Mouse (Mus musculus) hindbrain, embryonic 10.5 days (tissue): Measurements from ENCODE around the gene Apopt1. TPM values are rescaled to one million over a fixed set of nuclear protein-coding genes. Genes with fewer than 3 reads are reported as not detected.
A peak's percentile ranks its signal among the peaks of the same experiment; 100 is the strongest.

Source experiments
- DNase-seq: peaks from one replicate; pipeline ENCODE4 v3.0.0-alpha.2; 2017; ENCODE audit warnings: low spot score
- H3K27ac ChIP-seq: fragments of 300-500 bp; sonication (generic); 2 replicates; pipeline ENCODE4 v1.5.1; 2016; ENCODE audit warnings: mild to moderate bottlenecking, moderate library complexity
- H3K27me3 ChIP-seq: fragments of 300-500 bp; sonication (generic); 2 replicates; pipeline ENCODE4 v1.6.1; 2016; ENCODE audit warnings: mild to moderate bottlenecking; ENCODE audit not compliant: poor library complexity, insufficient read depth, severe bottlenecking
- H3K36me3 ChIP-seq: fragments of 300-500 bp; sonication (generic); 2 replicates; pipeline ENCODE4 v1.6.1; 2016; ENCODE audit warnings: mild to moderate bottlenecking, moderate library complexity
- H3K4me1 ChIP-seq: fragments of 300-500 bp; sonication (generic); replicated peaks from 2 replicates; pipeline ENCODE4 v1.6.1; 2016; ENCODE audit warnings: mild to moderate bottlenecking
- H3K4me3 ChIP-seq: fragments of 300-500 bp; sonication (generic); 2 replicates; pipeline ENCODE4 v1.5.1; 2016; ENCODE audit warnings: mild to moderate bottlenecking, moderate library complexity
- H3K9me3 ChIP-seq: fragments of 300-500 bp; sonication (generic); 2 replicates; pipeline ENCODE4 v1.6.1; 2016; ENCODE audit warnings: mild to moderate bottlenecking, moderate library complexity
- WGBS: fragments of 180-500 bp; shearing (Covaris S2); methylation state at CpG from one replicate; pipeline ENCODE4 v1.1.7; 2016; 5-methylcytosine and 5-hydroxymethylcytosine counted together
- polyA plus RNA-seq: library from polyadenylated mRNA; unstranded; fragments of >200 nt; fragmentation: Nextera tagmentation; extraction: Ambion mirVana; gene quantifications from 2 replicates; pipeline ENCODE4 v1.2.1, GENCODE M21; 2016

Gene Apopt1
- polyA plus RNA-seq, 1 experiment from 2014 or later: 59.2 TPM

DNA sequence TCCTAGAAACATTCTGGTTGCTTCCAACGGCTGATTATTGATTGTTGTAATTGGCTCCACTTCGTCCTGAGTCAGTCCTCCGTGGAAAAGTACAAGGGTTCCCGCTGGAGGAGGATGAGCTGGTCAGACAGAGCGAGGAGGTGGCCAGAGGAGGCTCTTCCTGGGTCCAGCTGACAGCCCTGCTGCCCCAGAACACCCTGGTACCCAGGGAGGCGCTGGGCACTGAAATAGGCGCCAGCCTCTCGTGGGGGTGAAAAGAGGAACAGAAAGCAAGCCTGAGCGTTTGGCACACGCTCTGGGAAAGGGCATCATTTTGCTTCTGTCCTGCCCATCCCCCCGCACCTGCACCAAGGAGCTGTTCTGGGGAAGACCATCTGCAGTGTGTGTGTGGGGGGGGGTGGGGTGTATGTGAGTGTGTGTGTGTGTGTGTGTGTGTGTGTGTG, 30.9 kb downstream of the Apopt1 start:
- H3K4me1 ChIP-seq: peaks cover 9% of the 10 kb centered on the region
- H3K27me3 ChIP-seq: no peaks in the 10 kb centered on the region
- H3K4me3 ChIP-seq: no peak overlapping the region
- WGBS: 84% methylated on average over 11 of the region's 11 CpGs
- no peaks in the 10 kb centered on the region for H3K9me3 ChIP-seq
- DNase-seq: no peak
- no peaks in the 10 kb centered on the region for H3K36me3 ChIP-seq
- H3K27ac ChIP-seq: peak overlapping the region; percentile 35; the same call in 1 of the 2 replicates

DNA sequence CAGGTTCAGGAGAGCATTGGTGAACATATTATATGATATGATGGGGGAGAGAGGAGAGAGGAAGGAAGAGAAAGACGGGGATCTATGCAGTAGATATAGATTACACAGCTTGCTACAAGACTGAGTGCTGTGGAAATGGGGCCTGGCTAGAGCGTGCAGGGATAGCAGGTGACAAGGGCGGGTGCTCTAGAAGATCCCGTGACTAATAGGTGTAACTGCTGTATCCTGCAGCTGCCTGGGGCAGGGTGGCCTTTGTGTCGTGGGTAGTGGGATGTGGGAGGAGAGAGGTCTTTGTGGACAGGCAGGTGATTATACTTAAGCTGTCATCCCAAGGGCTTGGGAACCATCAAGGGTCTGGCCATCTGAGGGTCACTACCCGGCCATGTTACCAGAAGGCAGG, 32.2 kb downstream of the Apopt1 start:
- Histone ChIP-seq H3K36me3 (no peaks in the 10 kb centered on the region), H3K9me3 (no peaks in the 10 kb centered on the region), H3K27ac (no peak overlapping the region), H3K4me3 (no peak overlapping the region), H3K27me3 (no peaks in the 10 kb centered on the region), H3K4me1 (peaks cover 9% of the 10 kb centered on the region)
- DNase-seq: no peak
- 76% methylated on average over 6 of the region's 6 CpGs for WGBS

DNA sequence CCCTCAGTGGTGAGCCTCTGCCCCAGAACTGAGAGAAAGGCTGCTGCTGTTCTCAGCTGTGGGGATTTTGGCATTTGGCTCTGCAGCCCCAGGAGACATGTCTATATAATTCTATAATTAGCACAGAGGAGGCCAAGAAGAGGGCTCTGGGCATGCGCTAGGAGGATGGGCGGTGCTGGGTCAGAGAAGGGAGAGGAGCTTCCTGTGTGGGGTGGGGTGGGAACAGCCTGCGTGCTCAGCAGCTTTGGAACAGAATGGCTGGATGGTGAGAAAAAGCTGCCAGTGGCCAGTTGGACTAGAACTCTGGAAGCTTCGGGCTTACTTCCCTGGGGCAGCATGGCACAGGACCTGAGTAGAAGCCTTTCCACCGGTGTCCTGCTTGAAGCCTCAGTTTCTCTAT, 33.0 kb downstream of the Apopt1 start:
- Histone ChIP-seq H3K9me3 (no peaks in the 10 kb centered on the region), H3K27ac (peak overlapping the region; percentile 35; the same call in 1 of the 2 replicates), H3K4me1 (peaks cover 9% of the 10 kb centered on the region), H3K36me3 (no peaks in the 10 kb centered on the region), H3K27me3 (no peaks in the 10 kb centered on the region), H3K4me3 (no peak overlapping the region)
- 76% methylated on average over 5 of the region's 5 CpGs for WGBS
- DNase-seq: no peak

DNA sequence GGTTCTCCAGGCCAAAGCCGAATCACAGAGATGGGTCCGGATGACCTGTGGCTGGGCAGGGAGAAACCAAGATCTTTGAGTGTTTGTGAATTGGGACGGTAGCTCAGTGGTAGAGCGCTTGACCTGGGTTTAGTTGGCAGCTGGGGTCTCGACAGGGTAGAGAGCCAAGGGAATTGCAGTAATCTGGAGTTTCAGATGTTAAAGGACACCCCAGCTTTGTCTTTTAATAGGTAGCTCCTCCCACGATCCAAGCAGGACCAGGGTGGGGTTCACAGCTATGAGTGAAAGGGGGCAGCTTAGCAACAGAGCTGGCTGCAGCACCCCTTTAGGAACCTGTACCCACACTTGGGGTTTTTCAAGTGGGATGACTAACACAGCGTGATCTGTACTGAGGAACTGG, 34.4 kb downstream of the Apopt1 start:
- H3K4me3 ChIP-seq: no peak overlapping the region
- no peaks in the 10 kb centered on the region for H3K36me3 ChIP-seq
- DNase-seq: no peak
- no peaks in the 10 kb centered on the region for H3K27me3 ChIP-seq
- 82% methylated on average over 7 of the region's 7 CpGs for WGBS
- H3K9me3 ChIP-seq: no peaks in the 10 kb centered on the region
- no peak overlapping the region for H3K27ac ChIP-seq
- peaks cover 9% of the 10 kb centered on the region for H3K4me1 ChIP-seq

DNA sequence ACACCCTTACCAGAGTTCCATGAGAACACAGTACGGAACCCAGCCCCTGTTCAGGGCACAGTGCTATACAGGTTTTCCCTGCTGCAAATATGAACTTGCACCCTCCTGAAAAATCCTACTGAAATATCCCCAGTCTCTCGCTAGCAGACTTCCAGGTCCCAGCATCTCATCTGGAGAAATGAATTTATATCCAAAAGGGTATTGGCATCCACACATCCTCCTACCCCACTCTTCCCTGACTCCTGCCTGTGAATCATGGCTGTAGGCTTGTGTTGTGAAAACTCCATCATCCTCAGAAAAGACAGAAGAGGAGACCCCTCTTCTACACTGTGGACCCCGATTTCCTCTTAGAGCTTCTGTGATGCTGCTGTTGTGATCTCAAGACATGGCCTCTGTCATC, 37.7 kb downstream of the Apopt1 start:
- 93% methylated on average over 3 of the region's 3 CpGs for WGBS
- no peaks in the 10 kb centered on the region for H3K36me3 ChIP-seq

DNA sequence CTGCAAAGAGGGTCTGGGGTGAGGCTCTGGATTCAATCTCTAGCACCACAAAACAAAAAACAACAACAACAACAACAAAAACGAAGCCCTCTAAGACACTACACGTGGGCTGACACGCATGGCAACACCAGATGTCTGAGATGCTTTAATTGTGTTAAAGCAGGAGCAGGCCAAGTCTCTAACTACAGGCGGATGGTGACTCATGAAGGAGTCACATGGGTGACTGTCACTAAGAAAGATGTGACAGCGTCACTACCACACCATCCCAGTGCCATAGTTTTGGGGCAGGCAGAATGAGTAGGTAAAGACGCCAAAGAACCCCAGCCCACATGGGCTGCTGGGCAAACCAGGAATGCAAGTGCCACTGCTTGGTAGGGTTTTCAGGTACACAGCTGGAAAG, 39.4 kb downstream of the Apopt1 start:
- Histone ChIP-seq H3K27me3 (no peaks in the 10 kb centered on the region; the same call in 1 of the 2 replicates), H3K36me3 (no peaks in the 10 kb centered on the region), H3K4me1 (peaks cover 13% of the 10 kb centered on the region), H3K9me3 (no peaks in the 10 kb centered on the region), H3K27ac (no peak overlapping the region), H3K4me3 (no peak overlapping the region)
- DNase-seq: no peak
- WGBS: 94% methylated on average over 6 of the region's 6 CpGs

More for the DNA sequence above, 37.7 kb downstream of the Apopt1 start:
- Histone ChIP-seq H3K27me3 (no peaks in the 10 kb centered on the region), H3K4me3 (no peak overlapping the region), H3K27ac (no peak overlapping the region), H3K9me3 (no peaks in the 10 kb centered on the region), H3K4me1 (peaks cover 7% of the 10 kb centered on the region)
- no peak for DNase-seq

DNA sequence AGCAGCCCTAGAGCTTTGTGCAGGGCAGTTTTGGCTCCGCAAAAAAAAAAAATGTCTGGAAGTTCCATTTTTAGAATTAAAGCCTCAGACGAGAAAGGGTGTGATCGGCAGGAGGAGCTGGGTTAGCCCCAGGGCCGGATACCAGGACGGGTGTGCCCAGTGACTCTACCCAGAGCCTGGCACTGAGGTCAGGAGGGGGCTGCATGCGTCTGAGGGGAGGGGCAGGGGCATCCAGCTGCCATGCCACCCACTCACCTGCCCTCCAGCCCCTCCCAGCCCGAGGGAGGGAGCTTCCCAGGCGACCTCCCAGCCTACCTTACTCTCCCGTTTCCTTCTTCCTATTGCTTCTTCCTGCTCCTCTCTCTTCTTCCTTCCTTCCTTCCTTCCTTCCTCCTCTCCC, 40.3 kb downstream of the Apopt1 start:
- no peak for DNase-seq

DNA sequence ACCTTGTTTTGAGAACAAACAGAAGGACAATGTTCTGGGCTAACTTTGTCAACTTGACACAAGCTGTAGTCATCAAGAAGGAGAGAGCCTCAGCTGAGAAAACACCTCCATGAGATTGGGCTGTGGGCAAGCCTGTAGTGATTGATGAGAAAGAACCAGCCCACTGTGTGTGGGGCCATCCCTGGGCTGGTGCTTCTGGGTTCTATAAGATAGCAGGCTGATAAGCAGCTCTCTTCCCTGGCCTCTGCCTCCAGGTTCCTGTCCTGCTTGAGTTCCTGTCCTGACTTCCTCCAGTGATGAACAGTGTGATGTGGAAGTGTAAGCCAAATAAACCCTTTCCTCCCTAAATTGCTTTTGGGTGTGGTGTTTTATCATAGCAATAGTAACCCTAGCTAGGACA, 41.6 kb downstream of the Apopt1 start:
- no peak overlapping the region for H3K4me3 ChIP-seq
- H3K27me3 ChIP-seq: no peaks in the 10 kb centered on the region; the same call in 1 of the 2 replicates
- no peak for DNase-seq
- no peaks in the 10 kb centered on the region for H3K36me3 ChIP-seq
- no peak overlapping the region for H3K27ac ChIP-seq
- peaks cover 34% of the 10 kb centered on the region for H3K4me1 ChIP-seq
- H3K9me3 ChIP-seq: no peaks in the 10 kb centered on the region

More for the DNA sequence above, 40.3 kb downstream of the Apopt1 start:
- H3K36me3 ChIP-seq: no peaks in the 10 kb centered on the region
- no peak overlapping the region for H3K4me3 ChIP-seq
- no peaks in the 10 kb centered on the region for H3K9me3 ChIP-seq
- H3K27ac ChIP-seq: no peak overlapping the region
- 65% methylated on average over 9 of the region's 9 CpGs for WGBS
- H3K27me3 ChIP-seq: no peaks in the 10 kb centered on the region; the same call in 1 of the 2 replicates
- peaks cover 22% of the 10 kb centered on the region for H3K4me1 ChIP-seq

DNA sequence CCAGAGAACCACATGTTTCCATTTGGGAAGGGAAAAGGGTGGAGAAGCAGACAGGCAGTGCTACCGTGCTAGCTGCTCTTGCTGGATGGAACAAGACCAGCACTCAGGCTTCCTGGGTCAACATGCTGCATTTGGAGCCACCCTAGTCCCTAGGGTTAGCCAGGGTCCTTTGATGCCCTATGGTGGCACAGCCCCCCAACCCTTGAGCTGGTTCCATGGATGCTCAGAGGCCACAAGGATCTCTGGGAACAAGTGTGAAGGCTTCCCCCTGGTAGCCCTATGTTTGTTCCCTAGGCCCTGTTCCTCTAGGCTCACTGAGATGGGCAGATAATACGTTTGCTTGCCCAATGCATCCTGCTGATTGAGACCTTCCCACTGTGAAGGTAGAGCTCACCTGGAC, 42.2 kb downstream of the Apopt1 start:
- DNase-seq: no peak
- Histone ChIP-seq H3K4me3 (no peak overlapping the region), H3K27ac (no peak overlapping the region), H3K4me1 (peaks cover 39% of the 10 kb centered on the region), H3K9me3 (no peaks in the 10 kb centered on the region), H3K27me3 (no peaks in the 10 kb centered on the region; the same call in 1 of the 2 replicates), H3K36me3 (no peaks in the 10 kb centered on the region)
- 66% methylated on average over 2 of the region's 2 CpGs for WGBS

DNA sequence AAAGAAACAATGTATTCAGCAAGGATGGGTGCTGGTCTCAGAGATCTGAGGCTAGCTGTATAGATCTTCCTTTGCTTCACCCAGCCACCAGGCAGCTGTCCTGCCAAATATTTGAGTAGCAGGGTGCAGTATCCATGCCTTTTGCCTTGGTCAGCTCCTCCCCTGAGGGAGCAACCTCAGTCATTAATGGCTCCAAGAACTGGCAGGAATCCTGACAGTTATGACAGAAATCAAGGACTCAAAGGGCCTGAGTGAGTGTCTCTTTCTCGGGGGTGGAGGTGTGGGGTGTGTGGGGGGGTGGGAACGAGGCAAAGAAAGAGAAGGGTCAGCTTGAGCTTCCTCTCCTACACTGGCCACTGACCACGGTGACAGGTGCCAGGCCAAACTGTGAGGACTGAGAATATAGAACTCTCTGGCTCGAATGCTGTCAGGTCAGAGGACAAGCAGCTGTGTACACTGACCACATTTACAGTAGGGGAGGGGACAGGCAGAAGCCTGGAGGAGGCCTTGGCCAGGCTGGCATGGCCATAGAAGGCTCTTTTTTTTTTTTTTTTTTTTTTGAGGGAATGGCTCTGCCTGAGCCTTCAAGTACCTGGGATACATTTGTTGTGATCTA, 43.1 kb downstream of the Apopt1 start:
- Histone ChIP-seq H3K4me1 (peaks cover 49% of the 10 kb centered on the region), H3K36me3 (no peaks in the 10 kb centered on the region), H3K27me3 (no peaks in the 10 kb centered on the region; the same call in 1 of the 2 replicates), H3K4me3 (no peak overlapping the region), H3K9me3 (no peaks in the 10 kb centered on the region), H3K27ac (no peak overlapping the region)
- DNase-seq: no peak
- 62% methylated on average over 4 of the region's 4 CpGs for WGBS

DNA sequence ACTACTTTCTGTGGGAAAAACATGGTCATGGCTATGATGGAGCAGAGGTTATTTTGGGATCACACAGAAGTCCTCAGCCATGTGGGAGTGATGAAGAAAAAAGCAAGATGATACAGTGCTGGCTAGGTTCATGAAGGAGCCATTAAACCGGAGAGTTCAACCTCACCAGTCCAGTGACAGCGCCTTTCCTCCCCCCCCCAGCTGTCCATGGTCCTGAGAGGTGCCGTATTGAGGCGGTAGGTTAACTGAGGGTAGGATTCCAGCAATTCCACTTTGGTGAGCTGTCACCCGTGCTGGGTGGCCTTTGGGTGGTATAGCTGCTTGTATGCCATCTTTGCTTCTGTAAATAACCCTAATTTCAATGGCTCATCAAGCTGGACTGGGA, 43.6 kb downstream of the Apopt1 start:
- H3K4me3 ChIP-seq: no peak overlapping the region
- DNase-seq: no peak
- no peaks in the 10 kb centered on the region for H3K9me3 ChIP-seq
- peaks cover 52% of the 10 kb centered on the region for H3K4me1 ChIP-seq
- no peaks in the 10 kb centered on the region; the same call in 1 of the 2 replicates for H3K27me3 ChIP-seq
- H3K36me3 ChIP-seq: no peaks in the 10 kb centered on the region
- 47% methylated on average over 5 of the region's 5 CpGs for WGBS
- H3K27ac ChIP-seq: no peak overlapping the region

DNA sequence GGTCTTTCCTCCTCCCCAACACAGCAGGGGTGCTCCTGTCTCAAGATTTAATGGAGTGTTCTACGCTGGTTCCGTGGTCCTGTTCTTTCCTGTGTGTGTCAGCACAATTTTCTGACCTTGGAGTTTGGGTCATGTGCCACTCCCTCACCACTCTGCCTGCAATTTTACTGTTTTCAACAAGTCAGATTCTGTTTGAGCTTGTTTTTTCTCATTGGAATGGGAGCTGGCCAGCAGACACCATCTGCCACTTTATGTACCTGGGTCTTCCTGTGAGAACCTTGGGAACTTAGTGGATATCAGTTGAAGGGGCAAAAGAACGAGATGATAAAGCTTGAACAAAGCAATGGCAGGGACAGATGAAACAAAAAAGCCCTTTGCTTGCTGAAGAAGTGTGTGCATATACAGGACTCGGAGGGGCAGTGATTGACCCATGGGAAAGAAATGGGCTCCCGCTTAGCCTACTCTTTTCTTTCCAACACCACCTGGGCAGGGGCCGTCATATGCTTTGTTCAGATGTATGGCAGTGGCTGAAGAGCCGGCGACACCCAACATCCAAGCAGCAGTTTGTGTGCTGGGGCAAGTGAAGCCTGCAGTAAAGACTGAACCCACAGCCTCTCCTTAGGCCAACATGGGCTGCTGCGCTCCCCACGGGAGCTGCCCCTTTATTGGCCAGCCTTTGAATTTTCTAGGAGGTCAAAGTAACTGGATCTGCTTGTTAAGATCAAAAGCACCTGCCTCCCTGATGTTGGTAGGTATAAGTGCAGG, 44.7 kb downstream of the Apopt1 start:
- Histone ChIP-seq H3K27ac (peak overlapping the region; percentile 98), H3K27me3 (no peaks in the 10 kb centered on the region; the same call in 1 of the 2 replicates), H3K4me1 (peaks cover 63% of the 10 kb centered on the region), H3K4me3 (peak overlapping the region; percentile 97), H3K36me3 (peaks cover 10% of the 10 kb centered on the region), H3K9me3 (no peaks in the 10 kb centered on the region)
- WGBS: 50% methylated on average over 10 of the region's 10 CpGs
- DNase-seq: peak; percentile 11
